Mouse (Mus musculus): ENCODE measurements around the gene Ptpn1.

Ptpn1 gene

DNA sequence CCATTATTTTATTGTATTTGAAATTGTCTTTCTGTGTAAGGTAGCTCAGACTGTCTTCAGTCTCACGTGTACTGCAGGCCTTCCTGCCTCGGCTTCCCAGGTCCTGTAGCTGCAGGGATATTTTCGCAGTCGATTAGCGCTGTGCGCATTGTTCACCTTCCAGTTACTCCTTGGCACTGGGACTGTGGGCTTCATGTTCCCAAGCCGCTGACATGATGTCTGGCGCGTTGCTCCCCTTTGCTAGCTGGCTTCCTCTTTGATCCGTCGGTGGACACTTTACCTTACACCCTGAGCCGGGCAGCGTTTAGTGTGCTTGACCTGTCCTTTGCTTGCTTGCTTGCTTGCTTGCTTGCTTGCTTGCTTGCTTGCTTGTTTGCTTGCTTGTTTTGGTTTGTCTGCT, 16.7 kb downstream of the Ptpn1 start:
- DNase-seq, result no peak

DNA sequence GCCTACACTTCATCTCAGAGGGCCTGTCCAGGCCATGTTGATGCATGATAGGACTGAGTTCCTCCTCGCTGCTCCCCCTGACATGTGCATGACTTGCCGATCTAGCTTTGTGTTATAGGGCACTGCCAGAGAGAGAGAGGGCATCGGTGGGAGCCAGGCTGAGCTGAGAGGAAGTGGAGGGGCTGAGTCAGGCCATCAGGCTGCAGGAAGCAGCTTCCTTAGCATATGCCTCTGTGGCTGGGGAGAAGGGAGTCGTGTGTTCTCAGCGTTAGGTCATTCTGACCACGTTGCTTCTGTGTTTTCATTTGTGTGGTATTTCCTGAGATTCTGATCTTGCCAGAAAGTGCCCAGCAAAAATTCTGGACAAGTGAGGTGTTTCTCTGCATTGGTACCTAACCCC, 17.4 kb downstream of the Ptpn1 start:
- no peak for DNase-seq

DNA sequence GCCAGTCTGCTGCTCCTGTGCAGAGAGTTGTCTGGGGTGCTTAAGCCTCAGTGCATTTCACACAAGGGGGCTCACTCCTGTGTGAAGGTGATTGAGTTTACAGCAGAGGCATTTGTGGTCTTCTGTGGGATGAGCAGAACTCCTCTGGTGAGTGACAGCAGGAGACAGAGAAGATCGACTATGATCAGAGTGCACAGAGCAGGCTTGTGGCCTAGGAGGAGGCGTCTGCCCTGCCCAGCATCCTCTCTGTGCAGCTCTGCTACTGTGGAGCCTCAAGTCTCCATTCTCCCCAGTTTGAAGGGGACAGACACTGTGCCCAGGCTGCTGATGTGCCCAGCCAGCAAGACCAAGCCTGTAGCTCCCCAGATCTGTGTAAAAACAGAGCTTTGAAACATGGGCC, 18.0 kb downstream of the Ptpn1 start:
- no peak for DNase-seq

- no peak for DNase-seq
These were observed 18.8 kb downstream of the Ptpn1 start for GRCm38 (mm10) chr2:167950681-167951080.

DNA sequence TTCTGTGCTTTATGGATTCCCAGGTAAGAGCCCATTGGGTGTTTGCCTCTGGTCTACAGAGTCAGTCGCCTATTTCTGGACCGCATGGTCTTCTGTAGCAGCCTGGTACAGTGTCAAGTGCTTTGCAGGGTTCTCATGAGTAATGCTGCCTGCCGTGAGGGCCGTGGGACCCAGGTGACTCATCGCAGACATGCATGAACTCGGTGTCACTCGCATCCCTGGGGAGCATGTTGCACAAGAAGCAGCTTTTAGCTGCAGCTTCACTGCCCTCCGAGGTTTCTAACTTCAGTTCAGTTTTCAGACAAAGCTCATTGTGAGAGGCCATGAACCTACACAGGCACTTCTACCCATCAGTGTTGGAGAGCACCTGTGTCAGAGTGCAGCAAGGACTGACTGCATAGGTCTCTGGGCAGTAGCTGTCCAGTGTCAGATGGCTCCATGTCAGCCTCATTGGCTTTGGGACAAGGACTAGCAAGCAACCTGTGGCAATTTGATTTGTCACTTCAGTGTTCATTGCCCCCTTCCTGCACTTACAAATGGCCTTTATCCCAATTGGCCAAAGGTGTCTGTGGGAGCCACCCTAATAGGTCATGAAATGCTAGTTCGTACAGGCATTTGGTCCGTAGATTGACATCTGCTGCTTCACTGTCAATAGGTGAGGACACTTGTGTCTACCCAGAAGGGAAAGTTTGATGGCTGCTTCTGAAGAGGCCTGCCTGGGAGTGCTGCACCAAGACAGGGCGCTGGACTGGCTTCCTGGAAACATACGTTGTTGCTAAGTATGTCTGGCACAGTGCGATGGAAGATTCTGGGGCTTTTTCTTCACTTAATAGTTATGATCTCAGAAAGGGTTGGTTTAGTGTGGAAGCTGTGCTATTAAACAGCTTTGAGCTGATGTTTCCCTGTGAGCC, 19.7 kb downstream of the Ptpn1 start:
- no peak for DNase-seq

- no peak for DNase-seq
These were observed 22.0 kb downstream of the Ptpn1 start for GRCm38 (mm10) chr2:167953819-167954218.

- DNase-seq, result no peak
These were observed 23.1 kb downstream of the Ptpn1 start for GRCm38 (mm10) chr2:167954928-167955327.

GRCm38 (mm10) chr2:167957539-167957938, 25.7 kb downstream of the Ptpn1 start:
- DNase-seq, result no peak

GRCm38 (mm10) chr2:167958082-167958788, 26.4 kb downstream of the Ptpn1 start:
- DNase-seq, result no peak

DNA sequence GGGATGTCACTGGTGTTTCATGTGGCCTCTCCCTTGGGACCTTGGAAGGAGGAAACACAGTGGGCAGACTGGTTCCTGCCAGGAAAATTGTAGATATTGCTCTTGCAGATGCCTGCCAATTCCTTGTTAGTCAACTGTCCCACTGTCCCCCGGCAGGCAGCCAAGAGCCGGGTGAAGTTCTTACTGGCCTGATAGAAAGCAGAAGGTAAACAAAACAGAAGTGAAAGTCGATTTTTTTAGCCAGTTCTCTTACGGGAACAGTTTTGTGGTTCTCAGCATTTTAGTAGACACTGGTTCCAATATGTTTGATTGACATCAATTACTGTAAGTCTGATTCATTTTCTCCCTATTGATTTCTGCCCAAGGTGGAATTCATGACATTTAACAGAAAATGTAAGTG, 27.0 kb downstream of the Ptpn1 start:
- DNase-seq, result no peak

DNA sequence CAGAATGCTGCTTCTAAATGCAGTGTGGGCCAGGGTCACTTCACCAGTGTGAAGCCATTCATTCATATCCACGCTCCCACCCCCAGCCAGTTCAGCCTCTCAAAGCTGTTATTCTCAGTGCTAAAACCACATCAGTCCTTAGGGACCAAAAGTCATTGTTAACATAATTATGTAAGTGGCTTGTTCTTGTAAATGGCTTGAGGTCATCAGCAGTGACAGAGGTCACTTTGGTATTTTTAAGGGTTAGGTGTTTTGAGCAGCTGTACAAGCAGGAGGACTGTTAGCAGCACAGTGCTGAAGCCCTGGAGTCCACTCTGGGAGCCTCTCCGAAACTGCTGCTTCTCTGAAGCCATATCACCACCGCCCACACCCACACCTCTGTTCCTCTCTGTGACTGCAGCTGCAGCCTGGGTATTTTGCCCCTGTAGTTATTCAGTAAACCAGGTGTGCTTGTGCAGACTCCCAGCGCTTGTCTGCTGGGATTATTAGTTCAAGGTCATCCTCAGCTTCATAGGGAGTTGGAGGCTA, 27.6 kb downstream of the Ptpn1 start:
- peak; percentile 29 for DNase-seq

DNA sequence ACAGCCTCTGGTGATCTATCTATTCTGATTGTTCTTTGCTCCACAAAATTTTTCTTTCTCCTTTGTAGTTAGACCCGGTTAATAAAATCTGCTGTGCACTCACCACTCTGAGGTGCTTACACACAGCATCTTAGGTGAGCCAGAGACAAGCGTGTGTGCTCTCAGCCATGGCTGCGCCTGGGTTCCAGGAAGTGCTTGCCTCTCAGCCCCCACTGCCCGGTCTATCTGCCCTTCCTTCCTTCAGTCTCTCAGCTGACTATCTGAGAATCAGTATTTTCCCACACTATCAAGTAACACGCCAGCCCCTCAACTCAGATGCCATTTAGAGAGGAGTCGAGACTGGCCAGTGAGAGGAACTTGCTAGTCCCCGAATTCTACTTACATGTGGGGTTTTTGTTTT, 28.1 kb downstream of the Ptpn1 start:
- no peak for DNase-seq

GRCm38 (mm10) chr2:167960584-167960983, 28.7 kb downstream of the Ptpn1 start:
- DNase-seq, result no peak

GRCm38 (mm10) chr2:167962347-167962746, 30.5 kb downstream of the Ptpn1 start:
- DNase-seq, result no peak

- DNase-seq, result no peak
These were observed 31.3 kb downstream of the Ptpn1 start for GRCm38 (mm10) chr2:167963176-167963575.

- no peak for DNase-seq
These were observed 32.0 kb downstream of the Ptpn1 start for GRCm38 (mm10) chr2:167963778-167964300.

DNA sequence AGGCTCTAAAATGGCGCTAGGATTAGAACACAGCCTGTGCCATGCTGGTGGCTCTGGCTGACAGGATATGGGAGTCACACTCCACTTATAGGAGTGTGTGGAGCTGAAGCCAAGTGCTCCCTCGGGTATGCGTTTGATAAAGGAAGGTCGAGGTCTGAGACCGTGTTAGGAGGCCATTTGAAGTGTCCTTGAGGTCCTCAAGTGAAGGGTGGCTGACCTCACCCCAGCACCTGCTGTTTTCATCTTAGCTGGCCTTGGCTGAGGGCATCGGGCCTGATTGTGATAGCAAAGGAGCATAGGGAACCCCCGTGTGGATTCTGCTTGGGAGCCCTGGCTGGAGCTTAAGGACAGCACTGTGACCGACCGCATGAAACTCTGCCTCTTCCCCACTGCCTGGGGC, 32.5 kb downstream of the Ptpn1 start:
- DNase-seq, result no peak

DNA sequence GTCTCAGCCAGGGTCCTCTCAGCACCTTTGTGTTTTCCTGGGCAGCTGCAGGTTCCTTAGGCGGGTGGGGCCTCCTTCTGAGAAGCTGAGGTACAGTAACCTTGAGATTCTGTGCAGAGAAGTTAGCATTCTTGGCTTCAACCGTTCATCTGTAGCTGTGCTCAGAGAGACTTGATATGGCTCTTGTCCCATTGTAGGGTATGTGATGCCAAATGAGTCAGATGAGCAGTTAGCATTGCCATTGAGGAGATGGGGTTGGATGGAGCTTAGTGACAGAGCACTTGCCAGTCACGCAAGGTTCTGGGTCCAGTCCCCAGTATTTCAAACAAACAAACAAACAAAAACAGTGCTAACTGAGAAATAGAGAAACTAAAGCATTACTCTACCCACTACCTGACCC, 34.1 kb downstream of the Ptpn1 start:
- no peak for DNase-seq

DNA sequence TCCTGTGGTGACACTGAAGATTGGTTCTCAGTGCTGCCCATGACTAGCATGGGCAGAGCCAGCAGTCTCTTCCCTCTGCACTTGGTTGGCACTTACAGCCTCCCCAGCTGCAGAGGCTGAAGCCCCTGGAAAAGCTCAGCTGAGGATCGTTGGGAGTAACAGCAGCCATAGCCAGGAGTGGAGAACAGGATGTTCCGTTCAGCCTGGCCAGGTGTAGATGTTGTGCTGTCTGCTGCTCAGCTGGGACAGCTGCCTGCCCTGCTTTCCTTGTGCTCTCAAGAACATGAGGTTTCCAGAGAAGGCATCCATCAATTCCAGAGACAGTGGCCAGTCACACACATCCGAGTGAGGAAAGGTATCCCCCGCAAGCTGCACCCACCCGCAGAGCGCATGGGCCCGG, 36.6 kb downstream of the Ptpn1 start:
- DNase-seq, result no peak

DNA sequence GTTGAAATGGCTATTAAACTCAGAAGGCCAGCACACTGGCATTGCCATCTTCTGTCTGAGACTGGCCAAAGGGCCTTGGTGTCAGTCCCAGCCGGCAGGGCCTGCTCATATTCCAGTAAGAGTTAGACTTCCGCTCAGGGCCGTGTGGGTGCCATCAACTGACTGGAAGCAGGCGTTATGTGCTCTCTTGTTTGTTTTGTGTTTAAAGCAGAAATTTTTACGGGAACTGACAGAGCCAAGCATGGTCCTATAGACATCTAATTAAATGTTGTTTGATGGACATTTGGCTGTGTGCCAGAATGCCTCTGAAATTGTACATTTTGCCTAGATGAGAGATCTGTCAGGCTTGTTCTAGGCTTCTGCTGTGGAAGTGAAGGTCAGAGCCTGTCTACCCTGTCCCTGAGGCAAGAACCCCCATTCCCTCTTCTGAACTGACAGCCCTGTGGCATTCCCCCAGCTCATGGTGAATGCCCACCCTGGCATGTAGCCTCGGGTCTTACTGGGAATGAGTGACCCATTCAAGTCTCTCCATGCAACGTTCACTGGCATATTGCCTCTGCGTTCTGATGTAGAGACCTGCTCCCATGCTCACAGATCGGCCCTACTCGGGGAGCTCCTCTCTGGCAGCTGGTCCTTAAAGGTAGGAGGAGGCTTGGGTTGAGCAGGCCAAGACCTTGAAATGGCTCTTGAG, 38.1 kb downstream of the Ptpn1 start:
- no peak for DNase-seq

DNA sequence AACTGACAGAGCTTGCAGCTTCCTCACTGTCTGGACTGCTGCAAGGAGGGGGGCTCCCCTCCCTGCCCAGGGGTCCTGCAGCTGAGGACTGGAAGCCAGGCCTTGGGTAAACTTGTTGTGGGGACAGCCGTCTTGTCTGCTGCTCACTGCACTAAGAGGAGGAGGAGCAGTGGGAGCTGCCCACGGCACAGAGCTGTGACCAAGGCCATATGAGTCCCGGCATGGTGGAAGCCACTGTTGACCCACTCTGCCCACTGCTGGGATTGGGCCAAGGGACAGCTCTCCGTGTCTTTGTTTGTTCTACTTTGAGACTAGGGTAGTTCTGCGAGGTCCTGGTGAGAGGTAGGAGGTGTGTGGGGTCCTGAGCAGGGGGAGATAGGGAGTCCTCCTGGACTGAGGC, 40.3 kb downstream of the Ptpn1 start:
- no peak for DNase-seq

DNA sequence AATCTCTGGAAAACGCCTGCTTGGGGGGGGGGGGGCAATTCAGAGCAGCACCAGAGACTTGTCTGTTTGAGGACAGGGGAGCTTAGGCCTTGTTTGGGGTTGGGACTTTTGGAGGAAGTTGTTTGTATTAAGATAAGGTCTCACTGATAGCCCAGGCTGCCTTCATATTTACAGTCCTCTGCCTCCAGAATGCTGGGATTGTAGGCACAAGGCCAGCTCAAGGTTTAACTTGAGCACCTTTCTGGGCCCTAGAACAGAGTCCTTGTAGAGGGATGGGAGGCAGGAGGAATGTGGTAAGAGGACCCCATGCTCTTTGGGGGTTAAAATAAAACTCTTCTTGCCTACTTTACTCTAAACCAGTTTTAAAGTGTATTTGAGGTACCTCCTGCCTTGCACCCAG, 41.0 kb downstream of the Ptpn1 start:
- DNase-seq, result no peak

- DNase-seq, result no peak
These were observed 43.9 kb downstream of the Ptpn1 start for GRCm38 (mm10) chr2:167975746-167976145.
